Mouse (Mus musculus): ENCODE measurements around the gene Ptprd. TPM values are rescaled to one million over a fixed set of nuclear protein-coding genes. Genes with fewer than 3 reads are reported as not detected.
"Not testable (repeated sequence)": the region's sequence is repeated elsewhere in the genome, so short reads cannot be mapped to it uniquely, and the experiment has no call there.

Ptprd gene
- polyA plus RNA-seq, 1 experiment from 2014 or later = 18.6 TPM

DNA sequence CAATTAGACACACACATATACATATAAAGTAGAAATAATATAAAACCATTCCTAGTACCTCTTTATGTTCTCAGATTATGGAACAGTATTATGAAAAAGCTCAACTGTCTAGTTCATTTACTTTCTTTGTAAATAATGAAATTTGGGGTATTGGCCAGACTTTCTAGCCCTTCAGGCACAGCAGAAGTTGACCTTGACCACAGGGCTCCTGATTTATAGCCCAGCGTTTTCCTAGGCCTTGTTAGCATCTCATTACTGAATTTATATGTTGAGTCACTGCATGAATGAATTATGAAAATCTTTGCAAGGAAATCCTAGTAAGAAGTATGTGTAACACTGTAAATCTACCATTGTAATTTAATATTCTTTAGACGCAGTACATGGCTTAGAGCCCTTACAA is 2154.9 kb downstream of the Ptprd start:
- ATAC-seq (ENCODE audit: low FRiP score) (no peak), DNase-seq (ENCODE audit: low spot score, missing footprints) (no peak)
- Histone ChIP-seq H3K36me3 (ENCODE audit: control insufficient read depth, insufficient read depth, low read length) (no peaks in the 10 kb centered on the region), H3K4me2 (no peak overlapping the region), H3K4me3 (ENCODE audit: low read depth, low read length) (no peak overlapping the region), H3K9me3 (ENCODE audit: control insufficient read depth, low read length) (no peaks in the 10 kb centered on the region), H3K9ac (ENCODE audit: low read length) (no peak overlapping the region), H3K27ac (ENCODE audit: low read depth, low read length) (no peak overlapping the region), H3K27me3 (ENCODE audit: control insufficient read depth, insufficient read depth, low read length) (no peaks in the 10 kb centered on the region), H3K4me1 (ENCODE audit: control insufficient read depth, insufficient read depth, low read length) (no peaks in the 10 kb centered on the region)
- 83% methylated on average over 2 of the region's 2 CpGs for WGBS

DNA sequence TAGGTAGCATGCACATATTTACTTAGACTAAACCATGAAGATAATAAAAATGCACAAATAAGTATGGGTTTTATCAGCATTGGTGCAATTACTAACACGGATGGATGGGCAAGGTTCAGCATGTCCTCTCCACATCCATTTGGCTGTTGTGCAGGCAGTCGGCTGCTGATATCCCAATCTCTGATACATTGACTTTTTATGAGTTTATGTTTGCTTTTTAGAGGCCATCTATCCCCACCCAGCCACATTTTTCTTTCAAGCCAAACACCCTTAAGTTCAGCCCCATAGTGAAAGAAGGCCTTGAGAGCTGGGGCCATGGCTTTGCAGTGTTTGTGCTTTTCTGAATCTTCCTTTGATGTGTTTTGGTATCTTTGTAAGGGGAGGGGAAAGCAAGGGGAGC is 2166.1 kb downstream of the Ptprd start:
- Histone ChIP-seq H3K4me1 (ENCODE audit: control insufficient read depth, insufficient read depth, low read length) (no peaks in the 10 kb centered on the region), H3K9ac (ENCODE audit: low read length) (no peak overlapping the region), H3K4me3 (ENCODE audit: low read depth, low read length) (no peak overlapping the region), H3K36me3 (ENCODE audit: control insufficient read depth, insufficient read depth, low read length) (no peaks in the 10 kb centered on the region), H3K27me3 (ENCODE audit: control insufficient read depth, insufficient read depth, low read length) (no peaks in the 10 kb centered on the region), H3K4me2 (no peak overlapping the region), H3K9me3 (ENCODE audit: control insufficient read depth, low read length) (no peaks in the 10 kb centered on the region), H3K27ac (ENCODE audit: low read depth, low read length) (no peak overlapping the region)
- DNase-seq (ENCODE audit: low spot score, missing footprints) = no peak
- WGBS = 76% methylated on average over 2 of the region's 2 CpGs
- ATAC-seq (ENCODE audit: low FRiP score) = no peak

DNA sequence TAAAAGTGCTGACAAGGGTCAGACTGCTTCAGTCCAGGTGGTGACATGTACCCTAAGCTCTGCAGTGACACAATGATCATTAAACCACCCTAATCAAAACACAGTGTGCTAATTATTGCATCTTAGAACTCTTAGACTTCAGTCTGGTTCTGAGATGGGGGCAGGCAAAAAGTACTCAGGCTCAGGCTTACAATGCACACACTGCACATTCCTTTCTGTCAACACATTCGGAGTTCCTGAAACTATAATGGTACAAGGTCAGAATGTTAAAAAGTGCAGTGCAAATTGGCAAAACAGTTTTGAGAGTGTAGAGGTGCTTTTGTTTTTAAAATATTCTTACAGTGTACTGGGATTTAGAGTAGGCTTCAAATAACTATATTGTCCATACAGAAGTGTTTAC is 2167.0 kb downstream of the Ptprd start:
- WGBS = 68% methylated on average over 1 of the region's 1 CpGs
- H3K9me3 ChIP-seq (ENCODE audit: control insufficient read depth, low read length) = no peaks in the 10 kb centered on the region
- DNase-seq (ENCODE audit: low spot score, missing footprints) (no peak), ATAC-seq (ENCODE audit: low FRiP score) (no peak)
- no peak overlapping the region for H3K4me2 ChIP-seq
- H3K9ac ChIP-seq (ENCODE audit: low read length) = no peak overlapping the region
- no peaks in the 10 kb centered on the region for H3K27me3 ChIP-seq (ENCODE audit: control insufficient read depth, insufficient read depth, low read length)
- H3K4me1 ChIP-seq (ENCODE audit: control insufficient read depth, insufficient read depth, low read length) = no peaks in the 10 kb centered on the region
- H3K27ac ChIP-seq (ENCODE audit: low read depth, low read length) = no peak overlapping the region
- no peak overlapping the region for H3K4me3 ChIP-seq (ENCODE audit: low read depth, low read length)
- no peaks in the 10 kb centered on the region for H3K36me3 ChIP-seq (ENCODE audit: control insufficient read depth, insufficient read depth, low read length)

DNA sequence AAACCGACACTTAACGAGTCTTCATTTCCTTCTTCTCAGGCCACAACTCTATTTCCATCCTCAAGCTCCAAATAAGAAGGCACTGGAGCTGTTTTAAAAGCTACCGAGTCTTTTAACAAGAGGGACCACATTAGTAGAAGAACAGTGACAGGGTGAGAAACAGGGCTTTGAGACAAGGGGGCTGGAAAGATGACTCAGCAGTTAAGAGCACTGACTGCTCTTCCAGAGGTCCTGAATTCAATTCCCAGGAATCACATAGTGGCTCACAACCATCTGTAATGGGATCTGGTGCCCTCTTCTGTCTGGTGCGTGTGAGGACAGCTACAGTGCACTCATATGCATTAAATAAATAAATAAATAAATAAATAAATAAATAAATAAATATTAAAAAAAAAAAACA is 2174.6 kb downstream of the Ptprd start:
- 86% methylated on average over 4 of the region's 4 CpGs for WGBS
- not testable (repeated sequence) for H3K4me2 ChIP-seq; H3K36me3 ChIP-seq (ENCODE audit: control insufficient read depth, insufficient read depth, low read length); ATAC-seq (ENCODE audit: low FRiP score); DNase-seq (ENCODE audit: low spot score, missing footprints); H3K9me3 ChIP-seq (ENCODE audit: control insufficient read depth, low read length); H3K9ac ChIP-seq (ENCODE audit: low read length); H3K27me3 ChIP-seq (ENCODE audit: control insufficient read depth, insufficient read depth, low read length); H3K4me3 ChIP-seq (ENCODE audit: low read depth, low read length); H3K27ac ChIP-seq (ENCODE audit: low read depth, low read length); H3K4me1 ChIP-seq (ENCODE audit: control insufficient read depth, insufficient read depth, low read length)

DNA sequence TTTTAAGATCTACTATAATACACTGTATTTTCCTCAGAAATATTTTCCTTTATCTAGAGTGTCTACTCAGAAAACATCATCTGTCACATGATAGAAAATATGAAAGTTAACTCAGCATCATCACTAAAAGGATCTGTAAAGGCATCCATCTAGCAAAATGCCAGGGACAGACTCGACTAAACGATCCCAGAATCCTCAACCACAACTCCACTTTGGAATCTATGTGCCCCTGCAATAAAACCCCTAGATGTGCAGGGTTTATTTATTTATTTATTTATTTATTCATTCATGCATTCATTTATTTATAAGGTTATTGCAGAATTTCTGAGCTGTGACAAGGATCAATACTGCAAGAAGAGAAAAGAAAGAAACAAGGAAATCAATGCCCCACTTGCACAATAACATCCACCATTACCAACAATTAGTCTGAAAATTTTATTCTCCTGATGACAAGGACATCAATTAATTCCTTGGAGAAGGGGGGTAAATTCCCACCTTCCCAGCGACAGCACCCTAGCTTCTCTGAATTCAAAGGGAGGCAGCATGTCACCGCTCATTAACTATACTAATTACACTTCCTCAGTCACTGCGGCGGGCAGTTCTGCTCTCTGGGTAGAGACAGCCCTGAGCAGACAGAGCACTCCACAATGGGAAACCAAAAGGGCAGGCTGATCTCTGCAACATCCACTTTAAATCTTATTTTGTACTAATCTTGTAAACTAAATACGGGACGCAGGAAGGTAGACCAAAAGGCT is 2186.0 kb downstream of the Ptprd start:
- Histone ChIP-seq H3K4me2 (no peak overlapping the region), H3K27me3 (ENCODE audit: control insufficient read depth, insufficient read depth, low read length) (no peaks in the 10 kb centered on the region), H3K9ac (ENCODE audit: low read length) (no peak overlapping the region), H3K4me1 (ENCODE audit: control insufficient read depth, insufficient read depth, low read length) (no peaks in the 10 kb centered on the region; the same call in 1 of the 2 replicates), H3K9me3 (ENCODE audit: control insufficient read depth, low read length) (no peaks in the 10 kb centered on the region), H3K36me3 (ENCODE audit: control insufficient read depth, insufficient read depth, low read length) (no peaks in the 10 kb centered on the region; the same call in 1 of the 2 replicates), H3K27ac (ENCODE audit: low read depth, low read length) (no peak overlapping the region), H3K4me3 (ENCODE audit: low read depth, low read length) (no peak overlapping the region)
- DNase-seq (ENCODE audit: low spot score, missing footprints) = no peak
- WGBS = 66% methylated on average over 8 of the region's 8 CpGs
- ATAC-seq (ENCODE audit: low FRiP score) = no peak

DNA sequence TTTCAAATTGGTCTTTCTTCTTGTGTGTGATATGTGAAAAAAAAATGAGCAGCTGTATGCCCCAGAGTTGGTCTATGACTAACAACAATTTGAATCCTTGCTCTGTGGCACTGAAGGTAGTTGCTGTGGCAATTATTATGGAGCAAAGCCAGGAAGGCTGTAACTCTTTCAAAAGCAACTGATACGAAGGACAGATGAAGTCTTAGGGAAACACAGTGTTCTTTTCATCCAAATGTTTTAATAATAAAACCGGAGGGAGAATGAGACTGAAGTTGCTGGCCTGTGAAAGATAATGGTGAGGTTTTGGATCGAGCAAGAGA is 2187.3 kb downstream of the Ptprd start:
- Histone ChIP-seq H3K9me3 (ENCODE audit: control insufficient read depth, low read length) (no peaks in the 10 kb centered on the region), H3K4me3 (ENCODE audit: low read depth, low read length) (no peak overlapping the region), H3K27me3 (ENCODE audit: control insufficient read depth, insufficient read depth, low read length) (no peaks in the 10 kb centered on the region), H3K4me2 (no peak overlapping the region), H3K4me1 (ENCODE audit: control insufficient read depth, insufficient read depth, low read length) (no peaks in the 10 kb centered on the region; the same call in 1 of the 2 replicates), H3K9ac (ENCODE audit: low read length) (no peak overlapping the region), H3K27ac (ENCODE audit: low read depth, low read length) (no peak overlapping the region), H3K36me3 (ENCODE audit: control insufficient read depth, insufficient read depth, low read length) (no peaks in the 10 kb centered on the region; the same call in 1 of the 2 replicates)
- ATAC-seq (ENCODE audit: low FRiP score) (no peak), DNase-seq (ENCODE audit: low spot score, missing footprints) (no peak)
- 82% methylated on average over 3 of the region's 3 CpGs for WGBS

DNA sequence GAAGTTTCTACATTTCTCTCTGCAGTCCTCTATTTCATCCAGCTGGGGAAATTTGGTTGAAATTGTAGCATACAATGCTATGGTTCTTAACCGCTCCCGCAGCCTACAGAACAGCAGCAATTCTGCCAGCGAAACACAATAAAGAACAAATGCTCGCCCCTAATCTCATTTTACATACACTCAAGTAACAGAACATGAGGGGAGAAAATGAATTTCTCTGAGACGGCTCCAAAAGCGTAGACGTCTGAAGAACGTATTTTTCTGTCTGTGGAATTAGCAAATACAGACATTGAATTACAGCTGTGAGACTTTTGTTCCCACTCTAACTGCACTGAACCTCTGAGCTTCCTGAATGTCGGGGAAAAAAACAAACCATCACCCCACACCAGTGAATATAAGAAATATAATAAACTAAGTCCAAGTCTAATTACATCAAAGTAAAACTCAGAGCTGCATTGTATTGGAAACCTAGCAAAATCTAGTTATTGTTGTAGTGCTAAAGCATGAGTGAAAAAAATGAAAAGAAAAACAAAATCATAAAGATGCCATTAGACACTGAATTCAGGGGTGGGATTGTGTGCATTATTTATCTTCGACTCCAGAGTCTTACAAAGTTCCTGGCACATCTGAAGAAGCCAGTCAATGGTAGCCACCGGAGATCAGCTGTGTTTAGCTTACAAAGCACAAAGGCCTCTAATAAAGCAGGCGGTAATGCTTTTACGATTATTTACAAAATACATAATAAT is 2187.8 kb downstream of the Ptprd start:
- Histone ChIP-seq H3K36me3 (ENCODE audit: control insufficient read depth, insufficient read depth, low read length) (no peaks in the 10 kb centered on the region; the same call in 1 of the 2 replicates), H3K27ac (ENCODE audit: low read depth, low read length) (no peak overlapping the region), H3K4me2 (no peak overlapping the region), H3K9me3 (ENCODE audit: control insufficient read depth, low read length) (no peaks in the 10 kb centered on the region), H3K4me3 (ENCODE audit: low read depth, low read length) (no peak overlapping the region), H3K9ac (ENCODE audit: low read length) (no peak overlapping the region), H3K27me3 (ENCODE audit: control insufficient read depth, insufficient read depth, low read length) (no peaks in the 10 kb centered on the region), H3K4me1 (ENCODE audit: control insufficient read depth, insufficient read depth, low read length) (no peaks in the 10 kb centered on the region; the same call in 1 of the 2 replicates)
- ATAC-seq (ENCODE audit: low FRiP score) = no peak
- WGBS = 54% methylated on average over 13 of the region's 13 CpGs
- DNase-seq (ENCODE audit: low spot score, missing footprints) = no peak

DNA sequence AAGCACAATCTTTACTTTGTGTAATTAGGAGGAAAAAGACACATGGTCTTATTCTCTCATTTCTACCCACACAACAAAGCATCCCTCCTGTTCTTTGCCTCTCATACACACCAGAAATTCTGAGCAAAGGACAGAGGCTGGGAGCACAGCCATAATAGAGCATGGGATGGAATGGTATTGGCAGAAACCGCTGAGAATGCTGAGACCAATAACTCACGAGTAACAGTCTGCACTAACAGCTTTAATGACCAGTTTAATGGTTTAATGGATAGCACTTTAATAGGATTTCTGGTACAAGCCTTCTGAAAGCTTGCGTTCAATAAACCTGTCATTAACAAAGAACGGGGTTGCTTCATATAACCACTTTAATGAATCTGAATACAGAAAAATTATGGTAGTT is 2190.1 kb downstream of the Ptprd start:
- Histone ChIP-seq H3K36me3 (ENCODE audit: control insufficient read depth, insufficient read depth, low read length) (no peaks in the 10 kb centered on the region), H3K27ac (ENCODE audit: low read depth, low read length) (no peak overlapping the region), H3K9me3 (ENCODE audit: control insufficient read depth, low read length) (no peaks in the 10 kb centered on the region), H3K4me2 (no peak overlapping the region), H3K4me1 (ENCODE audit: control insufficient read depth, insufficient read depth, low read length) (no peaks in the 10 kb centered on the region; the same call in 1 of the 2 replicates), H3K27me3 (ENCODE audit: control insufficient read depth, insufficient read depth, low read length) (no peaks in the 10 kb centered on the region), H3K9ac (ENCODE audit: low read length) (no peak overlapping the region), H3K4me3 (ENCODE audit: low read depth, low read length) (no peak overlapping the region)
- WGBS = 88% methylated on average over 4 of the region's 4 CpGs
- ATAC-seq (ENCODE audit: low FRiP score) (no peak), DNase-seq (ENCODE audit: low spot score, missing footprints) (no peak)

DNA sequence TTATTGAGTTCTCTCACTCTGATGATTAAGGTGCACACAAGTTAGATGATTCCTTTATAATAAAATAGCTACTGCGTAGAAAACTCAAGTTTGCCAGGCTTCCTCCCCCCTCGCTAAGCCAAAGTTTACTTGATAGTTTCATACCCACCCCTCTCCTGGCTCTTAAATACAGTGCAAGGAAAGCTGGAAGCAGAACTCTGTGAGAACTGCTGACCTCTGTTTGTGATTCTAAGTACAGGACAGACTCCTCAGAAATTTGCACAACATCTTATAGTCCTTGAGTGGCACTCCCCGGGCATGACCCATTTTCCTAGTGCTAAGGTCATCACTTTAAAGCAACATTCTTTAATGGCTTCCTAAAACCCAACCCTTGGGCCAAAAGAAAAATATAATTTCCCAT is 2196.7 kb downstream of the Ptprd start:
- Histone ChIP-seq H3K4me3 (ENCODE audit: low read depth, low read length) (no peak overlapping the region), H3K4me2 (no peak overlapping the region), H3K9ac (ENCODE audit: low read length) (no peak overlapping the region), H3K4me1 (ENCODE audit: control insufficient read depth, insufficient read depth, low read length) (peaks cover 7% of the 10 kb centered on the region; the same call in 1 of the 2 replicates), H3K27ac (ENCODE audit: low read depth, low read length) (no peak overlapping the region), H3K9me3 (ENCODE audit: control insufficient read depth, low read length) (no peaks in the 10 kb centered on the region), H3K36me3 (ENCODE audit: control insufficient read depth, insufficient read depth, low read length) (no peaks in the 10 kb centered on the region), H3K27me3 (ENCODE audit: control insufficient read depth, insufficient read depth, low read length) (no peaks in the 10 kb centered on the region)
- ATAC-seq (ENCODE audit: low FRiP score) (no peak), DNase-seq (ENCODE audit: low spot score, missing footprints) (no peak)
- WGBS = 88% methylated on average over 3 of the region's 3 CpGs

All from midbrain, embryonic 11.5 days (tissue).